Mouse (Mus musculus): ENCODE results near the gene Sik3. TPM values are rescaled to one million over a fixed set of nuclear protein-coding genes. Genes with fewer than 3 reads are reported as not detected.
"Not testable (repeated sequence)": the region's sequence is repeated elsewhere in the genome, so short reads cannot be mapped to it uniquely, and the experiment has no call there.

Sik3 gene
- polyA plus RNA-seq, 1 experiment: 29.4 TPM

DNA sequence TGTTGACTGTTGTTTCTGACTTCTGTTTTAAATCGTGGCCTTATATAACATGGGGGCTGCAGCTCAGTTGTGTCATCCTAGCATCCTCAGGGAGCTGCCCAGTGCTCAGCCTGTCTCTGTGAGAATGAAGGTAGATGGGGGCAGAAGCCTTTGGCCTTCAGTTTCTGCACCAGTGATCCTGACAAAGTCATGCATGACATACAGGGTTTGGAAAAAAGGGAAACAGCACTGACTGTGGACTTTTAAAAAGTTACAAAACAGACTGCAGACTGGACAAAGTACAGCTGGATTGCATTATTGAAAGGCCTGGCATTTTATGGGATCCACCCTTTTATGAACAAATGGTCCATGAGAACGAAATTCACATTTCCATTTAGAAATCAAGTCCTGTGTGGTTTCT, 113.7 kb downstream of the Sik3 start:
- Histone ChIP-seq H3K4me3 (no peak overlapping the region), H3K27me3 (ENCODE audit: control insufficient read depth, insufficient read depth, insufficient read length) (no peaks in the 10 kb centered on the region), H3ac (ENCODE audit: control insufficient read depth, insufficient read length) (no peak overlapping the region), H3K79me2 (ENCODE audit: control insufficient read depth, insufficient read depth) (peaks cover 5% of the 10 kb centered on the region), H3K36me3 (ENCODE audit: control insufficient read depth, insufficient read depth) (peaks cover 7% of the 10 kb centered on the region), H3K4me2 (ENCODE audit: low read depth) (no peak overlapping the region)
- TF ChIP-seq MYOD1 (IDR thresholded peaks at IDR 0.05; ENCODE audit: control insufficient read depth in 1 of 3, insufficient read length in 2 of 3, low read depth in 2 of 3) (no peak), REST (IDR thresholded peaks at IDR 0.05; ENCODE audit: insufficient read depth, insufficient read length) (no peak), SRF (IDR thresholded peaks at IDR 0.05; ENCODE audit: control insufficient read depth, insufficient read length, low read depth) (no peak)

DNA sequence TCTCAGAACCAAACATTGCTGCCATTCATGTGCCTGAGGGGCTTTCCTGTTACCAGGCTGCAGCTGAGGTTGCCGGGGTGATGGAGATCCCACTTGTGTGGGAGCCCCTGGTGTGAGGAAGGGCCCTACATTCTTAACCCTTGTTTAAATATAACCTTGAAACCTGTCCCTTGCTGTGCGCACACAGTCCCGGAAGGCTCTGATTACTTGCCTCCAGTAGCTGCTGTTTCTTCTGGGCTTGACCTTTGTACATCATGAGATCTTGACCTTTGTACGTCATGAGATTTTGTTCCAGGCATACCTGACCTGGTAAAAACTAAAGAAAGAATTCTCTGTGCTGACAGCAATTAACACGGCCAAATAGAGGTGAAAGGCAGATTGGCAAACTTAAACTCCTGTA, 114.7 kb downstream of the Sik3 start:
- H3K4me2 ChIP-seq (ENCODE audit: low read depth): no peak overlapping the region
- H3K4me3 ChIP-seq: no peak overlapping the region
- no peak overlapping the region for H3ac ChIP-seq (ENCODE audit: control insufficient read depth, insufficient read length)
- H3K79me2 ChIP-seq (ENCODE audit: control insufficient read depth, insufficient read depth): no peaks in the 10 kb centered on the region
- no peaks in the 10 kb centered on the region for H3K27me3 ChIP-seq (ENCODE audit: control insufficient read depth, insufficient read depth, insufficient read length)
- H3K36me3 ChIP-seq (ENCODE audit: control insufficient read depth, insufficient read depth): peaks cover 7% of the 10 kb centered on the region
- TF ChIP-seq POLR2AphosphoS2 (IDR thresholded peaks at IDR 0.05; ENCODE audit: insufficient read length, low read depth) (no peak), SRF (IDR thresholded peaks at IDR 0.05; ENCODE audit: control insufficient read depth, insufficient read length, low read depth) (no peak), CEBPB (IDR thresholded peaks at IDR 0.05; ENCODE audit: insufficient read depth, poor library complexity, severe bottlenecking) (no peak), REST (IDR thresholded peaks at IDR 0.05; ENCODE audit: insufficient read depth, insufficient read length) (no peak), MYOD1 (IDR thresholded peaks at IDR 0.05; ENCODE audit: control insufficient read depth in 1 of 3, insufficient read length in 2 of 3, low read depth in 2 of 3) (no peak), E2F4 (IDR thresholded peaks at IDR 0.05; ENCODE audit: insufficient read depth) (no peak), MAX (IDR thresholded peaks at IDR 0.05; ENCODE audit: low read depth) (no peak)

DNA sequence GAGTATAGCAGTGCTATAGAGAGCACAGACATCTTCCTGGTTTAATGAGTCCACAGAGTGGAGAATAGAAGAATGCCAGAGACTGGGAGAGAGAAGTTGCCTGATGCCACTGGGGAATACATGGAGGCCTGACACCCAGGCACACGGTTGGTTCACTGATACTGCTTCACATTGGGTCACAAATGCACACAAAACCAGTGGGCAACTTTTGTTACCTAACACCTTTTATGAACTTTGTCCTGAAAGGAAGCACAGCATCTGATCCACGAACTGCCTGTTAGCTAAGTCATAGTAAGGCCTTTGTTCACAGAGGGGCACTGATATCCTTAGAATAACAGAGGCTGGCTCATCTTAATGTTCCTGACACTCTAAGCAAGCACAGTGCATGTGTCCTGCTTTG, 116.6 kb downstream of the Sik3 start:
- no peak overlapping the region for H3K4me3 ChIP-seq
- TF ChIP-seq MYOD1 (IDR thresholded peaks at IDR 0.05; ENCODE audit: control insufficient read depth in 1 of 3, insufficient read length in 2 of 3, low read depth in 2 of 3): no peak
- no peak for TF ChIP-seq CEBPB (IDR thresholded peaks at IDR 0.05; ENCODE audit: insufficient read depth, poor library complexity, severe bottlenecking)
- TF ChIP-seq USF1 (IDR thresholded peaks at IDR 0.05; ENCODE audit: low read depth): no peak
- no peak for TF ChIP-seq REST (IDR thresholded peaks at IDR 0.05; ENCODE audit: insufficient read depth, insufficient read length)
- no peak for TF ChIP-seq MAX (IDR thresholded peaks at IDR 0.05; ENCODE audit: low read depth)
- no peak for TF ChIP-seq MYOG (IDR thresholded peaks at IDR 0.05; ENCODE audit: control insufficient read depth in 1 of 3, insufficient read depth in 1 of 3, insufficient read length in 2 of 3, low read depth in 2 of 3)
- TF ChIP-seq TCF3 (IDR thresholded peaks at IDR 0.05; ENCODE audit: insufficient read length, low read depth): no peak
- no peak for TF ChIP-seq TCF12 (IDR thresholded peaks at IDR 0.05; ENCODE audit: insufficient read depth, poor library complexity, severe bottlenecking)
- TF ChIP-seq POLR2AphosphoS2 (IDR thresholded peaks at IDR 0.05; ENCODE audit: insufficient read length, low read depth): no peak
- no peak for TF ChIP-seq SRF (IDR thresholded peaks at IDR 0.05; ENCODE audit: control insufficient read depth, insufficient read length, low read depth)
- no peak for TF ChIP-seq POLR2A (IDR thresholded peaks at IDR 0.05; ENCODE audit: insufficient read length, low read depth)
- TF ChIP-seq E2F4 (IDR thresholded peaks at IDR 0.05; ENCODE audit: insufficient read depth): no peak
- H3K79me2 ChIP-seq (ENCODE audit: control insufficient read depth, insufficient read depth): no peaks in the 10 kb centered on the region
- H3ac ChIP-seq (ENCODE audit: control insufficient read depth, insufficient read length): no peak overlapping the region
- no peak overlapping the region for H3K4me2 ChIP-seq (ENCODE audit: low read depth)
- peaks cover 7% of the 10 kb centered on the region for H3K36me3 ChIP-seq (ENCODE audit: control insufficient read depth, insufficient read depth)
- H3K27me3 ChIP-seq (ENCODE audit: control insufficient read depth, insufficient read depth, insufficient read length): no peaks in the 10 kb centered on the region

DNA sequence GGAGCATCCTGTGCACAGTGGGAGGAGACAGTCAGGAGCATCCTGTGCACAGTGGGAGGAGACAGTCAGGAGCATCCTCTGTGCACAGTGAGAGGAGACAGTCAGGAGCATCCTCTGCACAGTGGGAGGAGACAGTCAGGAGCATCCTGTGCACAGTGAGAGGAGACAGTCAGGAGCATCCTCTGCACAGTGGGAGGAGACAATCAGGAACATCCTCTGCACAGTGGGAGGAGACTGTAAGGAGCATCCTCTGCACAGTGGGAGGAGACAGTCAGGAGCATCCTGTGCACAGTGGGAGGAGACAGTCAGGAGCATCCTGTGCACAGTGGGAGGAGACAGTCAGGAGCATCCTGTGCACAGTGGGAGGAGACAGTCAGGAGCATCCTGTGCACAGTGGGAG, 120.2 kb downstream of the Sik3 start:
- not testable (repeated sequence) for H3ac ChIP-seq (ENCODE audit: control insufficient read depth, insufficient read length); H3K27me3 ChIP-seq (ENCODE audit: control insufficient read depth, insufficient read depth, insufficient read length); H3K4me3 ChIP-seq; H3K79me2 ChIP-seq (ENCODE audit: control insufficient read depth, insufficient read depth); H3K4me2 ChIP-seq (ENCODE audit: low read depth); H3K36me3 ChIP-seq (ENCODE audit: control insufficient read depth, insufficient read depth)

DNA sequence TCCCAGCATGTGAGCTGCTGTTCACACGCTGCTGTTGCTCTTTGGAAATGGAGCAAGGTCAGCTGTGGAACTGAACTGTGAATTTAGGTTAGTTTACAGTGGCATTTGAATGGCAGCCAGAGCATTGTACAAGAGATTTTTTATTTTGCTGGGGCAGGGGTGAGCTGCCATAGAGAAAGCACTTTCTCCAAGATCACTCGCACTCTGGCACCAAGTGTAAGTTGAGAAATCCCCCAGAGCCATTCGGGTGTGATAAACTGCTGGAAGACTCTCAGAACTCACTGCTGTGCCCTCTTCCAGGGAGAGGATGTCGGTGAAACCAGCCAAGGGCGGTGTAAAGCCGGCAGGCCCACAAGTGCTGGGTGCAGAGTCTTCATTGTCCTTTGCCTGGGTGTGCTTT, 126.2 kb downstream of the Sik3 start:
- H3K36me3 ChIP-seq (ENCODE audit: control insufficient read depth, insufficient read depth): no peaks in the 10 kb centered on the region
- TF ChIP-seq E2F4 (IDR thresholded peaks at IDR 0.05; ENCODE audit: insufficient read depth) (no peak), REST (IDR thresholded peaks at IDR 0.05; ENCODE audit: insufficient read depth, insufficient read length) (no peak), USF1 (IDR thresholded peaks at IDR 0.05; ENCODE audit: low read depth) (no peak), POLR2AphosphoS2 (IDR thresholded peaks at IDR 0.05; ENCODE audit: insufficient read length, low read depth) (no peak), POLR2A (IDR thresholded peaks at IDR 0.05; ENCODE audit: insufficient read length, low read depth) (no peak), SRF (IDR thresholded peaks at IDR 0.05; ENCODE audit: control insufficient read depth, insufficient read length, low read depth) (no peak), CEBPB (IDR thresholded peaks at IDR 0.05; ENCODE audit: insufficient read depth, poor library complexity, severe bottlenecking) (no peak), MAX (IDR thresholded peaks at IDR 0.05; ENCODE audit: low read depth) (no peak), TCF12 (IDR thresholded peaks at IDR 0.05; ENCODE audit: insufficient read depth, poor library complexity, severe bottlenecking) (no peak), TCF3 (IDR thresholded peaks at IDR 0.05; ENCODE audit: insufficient read length, low read depth) (no peak), MYOG (IDR thresholded peaks at IDR 0.05; ENCODE audit: control insufficient read depth in 1 of 3, insufficient read depth in 1 of 3, insufficient read length in 2 of 3, low read depth in 2 of 3) (no peak), MYOD1 (IDR thresholded peaks at IDR 0.05; ENCODE audit: control insufficient read depth in 1 of 3, insufficient read length in 2 of 3, low read depth in 2 of 3) (no peak)
- H3K27me3 ChIP-seq (ENCODE audit: control insufficient read depth, insufficient read depth, insufficient read length): no peaks in the 10 kb centered on the region
- no peak overlapping the region for H3ac ChIP-seq (ENCODE audit: control insufficient read depth, insufficient read length)
- no peaks in the 10 kb centered on the region for H3K79me2 ChIP-seq (ENCODE audit: control insufficient read depth, insufficient read depth)
- no peak overlapping the region for H3K4me3 ChIP-seq
- H3K4me2 ChIP-seq (ENCODE audit: low read depth): no peak overlapping the region
